Mouse (Mus musculus) liver, embryonic 15.5 days (tissue): ENCODE measurements around the gene Ttc30a2. TPM values are rescaled to one million over a fixed set of nuclear protein-coding genes. Genes with fewer than 3 reads are reported as not detected.
"Not testable (repeated sequence)": the region's sequence is repeated elsewhere in the genome, so short reads cannot be mapped to it uniquely, and the experiment has no call there.

ENCODE experiments used
- ATAC-seq: fragments of 200-750 bp; cut with Nextera tagmentation; 2 replicates; pipeline ENCODE4 v1.8.0; 2017; ENCODE audit warnings: moderate number of reproducible peaks, mild to moderate bottlenecking, moderate library complexity; ENCODE audit not compliant: insufficient read depth
- H3K27ac ChIP-seq: fragments of 300-500 bp; sonication (generic); replicated peaks from 2 replicates; pipeline ENCODE4 v1.5.1; 2015; ENCODE audit warnings: mild to moderate bottlenecking, inconsistent platforms
- H3K27me3 ChIP-seq: fragments of 300-500 bp; sonication (generic); 2 replicates; pipeline ENCODE4 v1.6.1; 2015; ENCODE audit warnings: mild to moderate bottlenecking, inconsistent platforms
- H3K36me3 ChIP-seq: fragments of 300-500 bp; sonication (generic); replicated peaks from 2 replicates; pipeline ENCODE4 v1.6.1; 2015; ENCODE audit warnings: moderate library complexity, mild to moderate bottlenecking, inconsistent platforms
- H3K4me1 ChIP-seq: fragments of 300-500 bp; sonication (generic); replicated peaks from 2 replicates; pipeline ENCODE4 v1.6.1; 2015; ENCODE audit warnings: inconsistent platforms
- H3K4me2 ChIP-seq: fragments of 300-500 bp; sonication (generic); 2 replicates; pipeline ENCODE4 v1.6.1; 2015; ENCODE audit warnings: moderate library complexity, mild to moderate bottlenecking, inconsistent platforms
- H3K4me3 ChIP-seq: fragments of 300-500 bp; sonication (generic); replicated peaks from 2 replicates; pipeline ENCODE4 v1.5.1; 2015; ENCODE audit warnings: mild to moderate bottlenecking, inconsistent platforms
- H3K9ac ChIP-seq: fragments of 300-500 bp; sonication (generic); 2 replicates; pipeline ENCODE4 v1.6.1; 2015; ENCODE audit warnings: moderate library complexity, mild to moderate bottlenecking, inconsistent platforms
- H3K9me3 ChIP-seq: fragments of 300-500 bp; sonication (generic); replicated peaks from 2 replicates; pipeline ENCODE4 v1.6.1; 2016; ENCODE audit warnings: inconsistent platforms
- WGBS: fragments of 180-500 bp; shearing (Covaris S2); methylation state at CpG from one replicate; pipeline ENCODE4 v1.1.7; 2015; ENCODE audit warnings: mixed read lengths; ENCODE audit not compliant: insufficient replicate concordance; 5-methylcytosine and 5-hydroxymethylcytosine counted together
- polyA plus RNA-seq: library from polyadenylated mRNA; unstranded; fragments of >200 nt; fragmentation: Nextera tagmentation; extraction: Ambion mirVana; gene quantifications from 2 replicates; pipeline ENCODE4 v1.2.1, GENCODE M21; 2015

The Ttc30a2 gene
- polyA plus RNA-seq, 1 experiment from 2014 or later, result 0.16 TPM

- no peaks in the 10 kb centered on the region for H3K9me3 ChIP-seq
- H3K36me3 ChIP-seq, result no peaks in the 10 kb centered on the region
- H3K4me2 ChIP-seq, result no peak overlapping the region
- no peak for ATAC-seq
- H3K9ac ChIP-seq, result no peak overlapping the region
- no peaks in the 10 kb centered on the region for H3K27me3 ChIP-seq
- H3K4me1 ChIP-seq, result no peaks in the 10 kb centered on the region
- WGBS, result 49% methylated on average over 6 of the region's 6 CpGs
- no peak overlapping the region for H3K4me3 ChIP-seq
- no peak overlapping the region for H3K27ac ChIP-seq
These were observed 13.7 kb upstream of the Ttc30a2 start for GRCm38 (mm10) chr2:75991581-75992205.

GRCm38 (mm10) chr2:75990885-75991539, 13.0 kb upstream of the Ttc30a2 start:
- no peak overlapping the region for H3K4me3 ChIP-seq
- H3K9ac ChIP-seq, result no peak overlapping the region
- no peak overlapping the region for H3K27ac ChIP-seq
- no peaks in the 10 kb centered on the region for H3K9me3 ChIP-seq
- no peak for ATAC-seq
- no peaks in the 10 kb centered on the region for H3K4me1 ChIP-seq
- H3K27me3 ChIP-seq, result no peaks in the 10 kb centered on the region
- 25% methylated on average over 13 of the region's 13 CpGs for WGBS
- H3K4me2 ChIP-seq, result peak overlapping the region; percentile 33; the same call in 1 of the 2 replicates
- H3K36me3 ChIP-seq, result no peaks in the 10 kb centered on the region

GRCm38 (mm10) chr2:75989694-75990093, 11.7 kb upstream of the Ttc30a2 start:
- no peak for ATAC-seq
- H3K4me3 ChIP-seq, result no peak overlapping the region
- no peak overlapping the region for H3K9ac ChIP-seq
- H3K4me1 ChIP-seq, result no peaks in the 10 kb centered on the region
- H3K4me2 ChIP-seq, result no peak overlapping the region
- H3K27ac ChIP-seq, result no peak overlapping the region
- no peaks in the 10 kb centered on the region for H3K27me3 ChIP-seq
- H3K36me3 ChIP-seq, result no peaks in the 10 kb centered on the region
- WGBS, result 58% methylated on average over 4 of the region's 4 CpGs
- no peaks in the 10 kb centered on the region for H3K9me3 ChIP-seq

- H3K27ac ChIP-seq, result no peak overlapping the region
- H3K4me2 ChIP-seq, result no peak overlapping the region
- no peak overlapping the region for H3K9ac ChIP-seq
- H3K4me3 ChIP-seq, result no peak overlapping the region
- WGBS, result 48% methylated on average over 7 of the region's 7 CpGs
- no peaks in the 10 kb centered on the region for H3K36me3 ChIP-seq
- H3K4me1 ChIP-seq, result no peaks in the 10 kb centered on the region
- H3K9me3 ChIP-seq, result no peaks in the 10 kb centered on the region
- H3K27me3 ChIP-seq, result no peaks in the 10 kb centered on the region
- no peak for ATAC-seq
These were observed 10.9 kb upstream of the Ttc30a2 start for GRCm38 (mm10) chr2:75988779-75989363.

GRCm38 (mm10) chr2:75988378-75988777, 10.4 kb upstream of the Ttc30a2 start:
- no peak for ATAC-seq
- no peaks in the 10 kb centered on the region for H3K36me3 ChIP-seq
- no peak overlapping the region for H3K27ac ChIP-seq
- H3K4me2 ChIP-seq, result no peak overlapping the region
- no peak overlapping the region for H3K9ac ChIP-seq
- 49% methylated on average over 4 of the region's 4 CpGs for WGBS
- no peaks in the 10 kb centered on the region for H3K27me3 ChIP-seq
- H3K4me3 ChIP-seq, result no peak overlapping the region
- no peaks in the 10 kb centered on the region for H3K9me3 ChIP-seq
- H3K4me1 ChIP-seq, result no peaks in the 10 kb centered on the region

- H3K4me1 ChIP-seq, result no peaks in the 10 kb centered on the region
- no peak overlapping the region for H3K27ac ChIP-seq
- WGBS, result 68% methylated on average over 9 of the region's 9 CpGs
- H3K36me3 ChIP-seq, result no peaks in the 10 kb centered on the region
- no peak overlapping the region for H3K4me2 ChIP-seq
- no peak overlapping the region for H3K9ac ChIP-seq
- H3K27me3 ChIP-seq, result no peaks in the 10 kb centered on the region
- H3K9me3 ChIP-seq, result no peaks in the 10 kb centered on the region
- no peak overlapping the region for H3K4me3 ChIP-seq
- no peak for ATAC-seq
These were observed 9.8 kb upstream of the Ttc30a2 start for GRCm38 (mm10) chr2:75987739-75988138.

GRCm38 (mm10) chr2:75985124-75985523, 7.2 kb upstream of the Ttc30a2 start:
- Histone ChIP-seq H3K9ac (no peak overlapping the region), H3K27me3 (no peaks in the 10 kb centered on the region), H3K27ac (no peak overlapping the region), H3K4me3 (no peak overlapping the region), H3K36me3 (no peaks in the 10 kb centered on the region), H3K4me2 (no peak overlapping the region), H3K4me1 (0 out of 2 replicates have a peak, but pooled peaks cover 3% of the 10 kb centered on the region), H3K9me3 (no peaks in the 10 kb centered on the region)
- 3% methylated on average over 2 of the region's 2 CpGs for WGBS
- ATAC-seq, result no peak

- no peaks in the 10 kb centered on the region for H3K27me3 ChIP-seq
- no peaks in the 10 kb centered on the region for H3K36me3 ChIP-seq
- no peak overlapping the region for H3K9ac ChIP-seq
- no peak overlapping the region for H3K4me2 ChIP-seq
- 64% methylated on average over 3 of the region's 3 CpGs for WGBS
- ATAC-seq, result no peak
- H3K4me1 ChIP-seq, result 0 out of 2 replicates have a peak, but pooled peaks cover 3% of the 10 kb centered on the region
- H3K27ac ChIP-seq, result no peak overlapping the region
- no peaks in the 10 kb centered on the region for H3K9me3 ChIP-seq
- H3K4me3 ChIP-seq, result no peak overlapping the region
These were observed 5.9 kb upstream of the Ttc30a2 start for GRCm38 (mm10) chr2:75983847-75984246.

- H3K4me3 ChIP-seq, result no peak overlapping the region
- no peaks in the 10 kb centered on the region for H3K27me3 ChIP-seq
- ATAC-seq, result no peak
- H3K9me3 ChIP-seq, result no peaks in the 10 kb centered on the region
- no peaks in the 10 kb centered on the region for H3K36me3 ChIP-seq
- H3K4me2 ChIP-seq, result no peak overlapping the region
- H3K4me1 ChIP-seq, result 0 out of 2 replicates have a peak, but pooled peaks cover 3% of the 10 kb centered on the region
- 93% methylated on average over 3 of the region's 3 CpGs for WGBS
- no peak overlapping the region for H3K9ac ChIP-seq
- no peak overlapping the region for H3K27ac ChIP-seq
These were observed 5.1 kb upstream of the Ttc30a2 start for GRCm38 (mm10) chr2:75983091-75983490.

- 72% methylated on average over 4 of the region's 4 CpGs for WGBS
- Histone ChIP-seq H3K27ac (no peak overlapping the region), H3K4me1 (0 out of 2 replicates have a peak, but pooled peaks cover 3% of the 10 kb centered on the region), H3K9me3 (no peaks in the 10 kb centered on the region), H3K27me3 (no peaks in the 10 kb centered on the region), H3K9ac (no peak overlapping the region), H3K4me2 (no peak overlapping the region), H3K36me3 (no peaks in the 10 kb centered on the region), H3K4me3 (no peak overlapping the region)
- no peak for ATAC-seq
These were observed 4.7 kb upstream of the Ttc30a2 start for GRCm38 (mm10) chr2:75982626-75983025.

- not testable (repeated sequence) for H3K4me1 ChIP-seq, H3K27me3 ChIP-seq, H3K27ac ChIP-seq, H3K9me3 ChIP-seq, H3K36me3 ChIP-seq
- H3K4me2 ChIP-seq, result peak within 1 kb of the TSS; percentile 75
- ATAC-seq, result peak; percentile 68
- H3K4me3 ChIP-seq, result peak within 1 kb of the TSS; percentile 60
- peak within 1 kb of the TSS; percentile 32; the same call in 1 of the 2 replicates for H3K9ac ChIP-seq
- 3% methylated on average over 33 of the region's 34 CpGs for WGBS
These were observed 3.6 kb upstream of the Ttc30a2 start, which contains the start of gene Ttc30a1 for GRCm38 (mm10) chr2:75981440-75982081. Ttc30a1 (minus strand) TSS chr2:75981967.
